Mouse (Mus musculus) bone marrow macrophage, adult 2 months (primary cell): Measurements from ENCODE around the gene Rab11fip4.

Experiments used
- CTCF ChIP-seq: IDR thresholded peaks from 2 replicates; pipeline ENCODE4 v1.5.1; 2012; ENCODE audit warnings: low read depth, mild to moderate bottlenecking, low read length, moderate library complexity
- POLR2A ChIP-seq: IDR thresholded peaks from 2 replicates; pipeline ENCODE4 v1.6.1; 2012; ENCODE audit warnings: mild to moderate bottlenecking, low read depth, low read length, borderline replicate concordance

- no peak for TF ChIP-seq POLR2A
- TF ChIP-seq CTCF = no peak
Measured at GRCm38 (mm10) chr11:79646026-79646425, 55.0 kb downstream of the Rab11fip4 start.
